ENCODE assay signal across 7 mouse cellular contexts in the genomic region with DNA sequence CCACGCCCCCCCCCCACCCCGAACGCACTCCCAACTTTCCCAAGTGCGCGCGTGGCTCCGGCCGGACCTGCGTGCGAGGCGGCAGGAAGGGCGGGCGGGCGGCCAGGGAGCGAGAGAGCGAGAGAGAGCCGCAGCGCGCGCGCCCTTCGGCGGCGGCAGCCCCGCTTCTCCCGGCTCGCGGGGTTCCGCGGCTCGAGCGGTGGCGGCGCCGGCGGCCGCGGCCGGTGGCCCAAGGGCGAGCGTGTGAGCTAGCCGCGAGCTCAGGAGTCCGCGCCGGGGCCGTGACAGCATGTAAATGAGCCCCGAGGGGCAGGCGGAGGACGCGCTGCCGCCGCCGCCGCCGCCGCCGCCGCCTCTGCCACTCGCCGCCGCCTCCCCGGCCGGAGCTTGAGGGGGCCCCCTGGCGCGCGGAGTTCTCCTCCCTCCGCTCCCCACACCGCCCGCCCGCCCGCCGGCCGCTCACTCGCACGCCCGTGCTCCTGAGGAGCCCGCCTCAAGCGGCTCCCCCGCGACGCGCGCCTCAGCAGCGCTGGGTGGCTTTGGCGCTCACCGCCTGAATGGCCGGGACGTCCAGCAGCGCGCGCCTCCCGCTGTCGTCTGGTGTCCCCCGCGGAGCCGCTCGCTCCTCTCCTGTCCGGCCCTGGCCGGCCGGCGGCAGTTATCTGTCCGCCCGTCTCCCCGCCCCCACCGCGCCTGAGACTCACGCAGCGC. TPM values are rescaled to one million over a fixed set of nuclear protein-coding genes. Genes with fewer than 3 reads are reported as not detected.
A peak's percentile ranks its signal among the peaks of the same experiment; 100 is the strongest.
DNase-seq lines count a peak whose midpoint lies in the region; ATAC-seq lines count a peak whose summit lies in the region.

No protein-coding gene starts in this region.

- intact Hi-C loops in gastrocnemius, postnatal 36 days (cut with DNase I): loop anchor here (2.0 kb wide), 1 partner anchor 52 kb away; no protein-coding TSS in a partner anchor

- peaks cover 45% of the 10 kb centered on the region for H3K27me3 ChIP-seq in intestine, embryonic 14.5 days (replicated peaks; ENCODE audit: control insufficient read depth, insufficient read depth, low read length)
- H3K27me3 ChIP-seq in midbrain, embryonic 16.5 days (ENCODE audit: control insufficient read depth, insufficient read depth, low read depth, low read length): peaks cover 29% of the 10 kb centered on the region

- H3K9ac ChIP-seq in intestine, embryonic 14.5 days (ENCODE audit: low read length): no peak overlapping the region
- peak overlapping the region; percentile 46; the same call in 1 of the 2 replicates for H3K9ac ChIP-seq in midbrain, embryonic 16.5 days (ENCODE audit: low read depth, low read length)

- H3K4me1 ChIP-seq in intestine, embryonic 14.5 days (replicated peaks; ENCODE audit: control insufficient read depth, insufficient read depth, low read length): no peaks in the 10 kb centered on the region
- 0 out of 2 replicates have a peak, but pooled peaks cover 6% of the 10 kb centered on the region for H3K4me1 ChIP-seq in midbrain, embryonic 16.5 days (ENCODE audit: control insufficient read depth, insufficient read depth, low read length)

- 0 out of 2 replicates have a peak, but pooled peaks cover 2% of the 10 kb centered on the region for H3K9me3 ChIP-seq in intestine, embryonic 14.5 days (ENCODE audit: control insufficient read depth, low read length)
- no peaks in the 10 kb centered on the region for H3K9me3 ChIP-seq in midbrain, embryonic 16.5 days (replicated peaks; ENCODE audit: control insufficient read depth, low read length, poor library complexity, severe bottlenecking)

- H3K4me3 ChIP-seq in intestine, embryonic 14.5 days (ENCODE audit: low read depth, low read length): peak overlapping the region; percentile 40
- peak overlapping the region; percentile 55 for H3K4me3 ChIP-seq in midbrain, embryonic 16.5 days (ENCODE audit: low read depth, low read length)

- ATAC-seq in intestine, embryonic 14.5 days (replicated peaks; ENCODE audit: low FRiP score, low TSS enrichment, low read depth): peak; percentile 57; the same call in 1 of the 2 replicates
- ATAC-seq in midbrain, embryonic 16.5 days: peak; percentile 71

- H3K4me2 ChIP-seq in intestine, embryonic 14.5 days (ENCODE audit: low read length): peak overlapping the region; percentile 63
- H3K4me2 ChIP-seq in midbrain, embryonic 16.5 days (ENCODE audit: low read length): peak overlapping the region; percentile 75

- peak; percentile 59 for DNase-seq in ZHBTc4 (ENCODE audit: low read depth, low spot score)
- DNase-seq in cerebellum, postnatal 36 days: peak; percentile 14 to 37
- DNase-seq in gastrocnemius, postnatal 36 days: peak; percentile 49 to 57
- DNase-seq in intestine, embryonic 14.5 days (ENCODE audit: low spot score): peak; percentile 68
- DNase-seq in liver: peak; percentile 60
- peak; percentile 70 to 85 for DNase-seq in spleen, postnatal 4 days (ENCODE audit: low spot score in 2 of 2)

- H3K27ac ChIP-seq in intestine, embryonic 14.5 days (ENCODE audit: low read depth): no peak overlapping the region
- no peak overlapping the region for H3K27ac ChIP-seq in midbrain, embryonic 16.5 days (ENCODE audit: low read length)

- H3K36me3 ChIP-seq in intestine, embryonic 14.5 days (ENCODE audit: control insufficient read depth, insufficient read depth, low read length): no peaks in the 10 kb centered on the region
- no peaks in the 10 kb centered on the region for H3K36me3 ChIP-seq in midbrain, embryonic 16.5 days (ENCODE audit: control insufficient read depth, insufficient read depth, low read length)

- WGBS in intestine, embryonic 14.5 days: 15% methylated on average over 48 of the region's 109 CpGs
- WGBS in midbrain, embryonic 16.5 days: 19% methylated on average over 16 of the region's 109 CpGs

RNA-seq across cellular contexts. Expression of a gene that starts 1.5 kb away (rescaled TPM):
- 100 to 1,000 TPM; 258 to 294 TPM for total RNA-seq in gastrocnemius, postnatal 36 days (2021)
- 59.0 and 67.1 TPM in 2 replicates for polyA plus RNA-seq in intestine, embryonic 14.5 days (2014; fragmentation: Nextera tagmentation; extraction: Ambion mirVana)
- 127 and 133 TPM in 2 replicates for polyA plus RNA-seq in midbrain, embryonic 16.5 days (2015; fragmentation: Nextera tagmentation; extraction: Ambion mirVana)

Comparison
In these comparisons a context has a peak if more than half of its experiments do, and no peak if none do; other contexts are left out.
1. DNase-seq: peak in every context shown above with its lines; median percentile 78 in spleen, postnatal 4 days; 68 in intestine, embryonic 14.5 days; 60 in liver; 59 in ZHBTc4; 53 in gastrocnemius, postnatal 36 days; 26 in cerebellum, postnatal 36 days.